Comparison of ENCODE assay signal across 8 mouse cellular contexts in the genomic region with DNA sequence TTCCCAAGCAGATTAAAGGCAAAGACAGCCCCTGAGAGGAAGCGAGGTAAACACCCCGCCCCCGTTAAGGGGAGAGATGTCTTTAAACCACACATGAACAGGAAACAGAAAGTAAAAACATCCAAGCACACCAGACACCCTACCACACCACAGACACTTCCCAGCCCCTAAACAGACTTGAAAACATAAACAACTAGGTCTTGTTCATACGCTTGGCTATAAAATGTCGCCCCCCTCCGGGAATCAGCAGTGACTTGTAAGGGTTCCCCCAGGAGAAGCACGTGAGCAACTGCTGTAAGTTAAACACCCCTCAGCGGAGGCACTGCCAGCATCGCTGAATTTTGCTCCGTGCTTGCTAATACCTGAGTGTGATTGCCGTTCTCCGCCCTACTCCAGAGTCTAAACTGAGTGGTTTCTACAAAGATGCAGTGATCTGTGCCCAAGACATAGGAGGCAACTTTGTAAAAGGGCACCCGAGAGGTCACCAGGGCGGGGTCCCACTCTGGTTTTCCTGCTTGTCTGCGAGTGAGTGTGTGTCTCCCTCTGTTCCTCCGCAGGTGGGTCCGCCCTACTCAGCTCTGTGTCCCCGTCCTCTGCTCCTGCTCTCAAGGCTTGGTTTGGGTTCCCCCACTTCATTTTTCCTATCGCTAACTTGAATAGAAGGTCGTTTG. TPM values are rescaled to one million over a fixed set of nuclear protein-coding genes. Genes with fewer than 3 reads are reported as not detected.
DNase-seq lines count a peak whose midpoint lies in the region; ATAC-seq and TF ChIP-seq lines count a peak whose summit lies in the region.

No protein-coding gene starts in this region.

- peak; percentile 64 for ATAC-seq in common myeloid progenitor, adult 5-6 weeks (replicated peaks; ENCODE audit: low read depth, poor library complexity, severe bottlenecking)
- ATAC-seq in hindbrain, postnatal 0 days: 0 out of 2 replicates have a peak, but pooled peaks have one; percentile 27
- 0 out of 2 replicates have a peak, but pooled peaks have one; percentile 35 for ATAC-seq in limb, embryonic 15.5 days (ENCODE audit: insufficient number of reproducible peaks, low FRiP score, low TSS enrichment, low read depth)
- ATAC-seq in midbrain, embryonic 14.5 days (ENCODE audit: low FRiP score, low TSS enrichment): no peak

- peak; percentile 35 for DNase-seq in layer of hippocampus, adult 11-12 months (ENCODE audit: low spot score)
- no peak for DNase-seq in layer of hippocampus, adult 9-10 months (ENCODE audit: low spot score)
- DNase-seq in gastrocnemius, postnatal 10 days: peak; percentile 31
- peak; percentile 47 for DNase-seq in hindbrain, postnatal 0 days (ENCODE audit: low spot score)
- peak; percentile 62 for DNase-seq in midbrain, embryonic 14.5 days
- peak; percentile 37 to 46 for DNase-seq in spleen, postnatal 14 days (ENCODE audit: low spot score in 2 of 2)

- no peaks in the 10 kb centered on the region for H3K36me3 ChIP-seq in hindbrain, postnatal 0 days (ENCODE audit: insufficient read depth, low read length)
- no peaks in the 10 kb centered on the region for H3K36me3 ChIP-seq in limb, embryonic 15.5 days
- no peaks in the 10 kb centered on the region for H3K36me3 ChIP-seq in midbrain, embryonic 14.5 days (ENCODE audit: control insufficient read depth, insufficient read depth, low read length)

- peak overlapping the region; percentile 86 for H3K4me2 ChIP-seq in hindbrain, postnatal 0 days (ENCODE audit: low read depth, low read length)
- peak overlapping the region; percentile 89 for H3K4me2 ChIP-seq in limb, embryonic 15.5 days
- H3K4me2 ChIP-seq in midbrain, embryonic 14.5 days (ENCODE audit: low read length): peak overlapping the region; percentile 53

- no peaks in the 10 kb centered on the region for H3K9me3 ChIP-seq in hindbrain, postnatal 0 days (ENCODE audit: low read length)
- H3K9me3 ChIP-seq in limb, embryonic 15.5 days: no peaks in the 10 kb centered on the region
- no peaks in the 10 kb centered on the region for H3K9me3 ChIP-seq in midbrain, embryonic 14.5 days (ENCODE audit: control insufficient read depth, low read length)

- peaks cover 7% of the 10 kb centered on the region; the same call in 1 of the 2 replicates for H3K4me1 ChIP-seq in hindbrain, postnatal 0 days (ENCODE audit: insufficient read depth, low read length)
- H3K4me1 ChIP-seq in limb, embryonic 15.5 days: peaks cover 14% of the 10 kb centered on the region
- peaks cover 7% of the 10 kb centered on the region; the same call in 1 of the 2 replicates for H3K4me1 ChIP-seq in midbrain, embryonic 14.5 days (ENCODE audit: control insufficient read depth, insufficient read depth, low read length)

- peak overlapping the region; percentile 16; the same call in 1 of the 2 replicates for H3K27ac ChIP-seq in hindbrain, postnatal 0 days
- no peak overlapping the region; the same call in 1 of the 2 replicates for H3K27ac ChIP-seq in limb, embryonic 15.5 days
- no peak overlapping the region for H3K27ac ChIP-seq in midbrain, embryonic 14.5 days (replicated peaks; ENCODE audit: low read depth, low read length)

- under 1% methylated on average over 20 of the region's 20 CpGs for WGBS in hindbrain, postnatal 0 days
- 1% methylated on average over 20 of the region's 20 CpGs for WGBS in limb, embryonic 15.5 days
- under 1% methylated on average over 20 of the region's 20 CpGs for WGBS in midbrain, embryonic 14.5 days

- H3K9ac ChIP-seq in hindbrain, postnatal 0 days (replicated peaks; ENCODE audit: low read length): peak overlapping the region; percentile 44
- peak overlapping the region; percentile 37 for H3K9ac ChIP-seq in limb, embryonic 15.5 days
- H3K9ac ChIP-seq in midbrain, embryonic 14.5 days (replicated peaks; ENCODE audit: low read length): peak overlapping the region; percentile 27; the same call in 1 of the 2 replicates

- TF ChIP-seq CTCF in hindbrain, postnatal 0 days (IDR thresholded peaks at IDR 0.05; ENCODE audit: low read depth): no peak

- no peaks in the 10 kb centered on the region for H3K27me3 ChIP-seq in hindbrain, postnatal 0 days (ENCODE audit: insufficient read depth, low read length)
- no peaks in the 10 kb centered on the region for H3K27me3 ChIP-seq in limb, embryonic 15.5 days
- 0 out of 2 replicates have a peak, but pooled peaks cover 3% of the 10 kb centered on the region for H3K27me3 ChIP-seq in midbrain, embryonic 14.5 days (ENCODE audit: control insufficient read depth, insufficient read depth, low read length)

- H3K4me3 ChIP-seq in hindbrain, postnatal 0 days (ENCODE audit: low read length): peak overlapping the region; percentile 41
- H3K4me3 ChIP-seq in limb, embryonic 15.5 days: peak overlapping the region; percentile 50
- peak overlapping the region; percentile 28 for H3K4me3 ChIP-seq in midbrain, embryonic 14.5 days (replicated peaks; ENCODE audit: low read depth, low read length)

RNA-seq across cellular contexts. Expression of a gene that starts 8.2 kb away (rescaled TPM):
- 155 and 190 TPM in 2 replicates for total RNA-seq in common myeloid progenitor, adult 5-6 weeks (2017)
- 10 to 100 TPM; 34.1 to 43.8 TPM for total RNA-seq in gastrocnemius, postnatal 10 days (2021)
- total RNA-seq in hindbrain, postnatal 0 days (2014; rRNA removed): 88.6 and 103 TPM in 2 replicates
- polyA plus RNA-seq in hindbrain, postnatal 0 days (2015; fragmentation: Nextera tagmentation; extraction: Ambion mirVana): 10.3 and 10.6 TPM in 2 replicates
- polyA plus RNA-seq in limb, embryonic 15.5 days (2015; fragmentation: Nextera tagmentation; extraction: Ambion mirVana): 15.7 and 19.4 TPM in 2 replicates
- 30.2 and 30.4 TPM in 2 replicates for polyA plus RNA-seq in midbrain, embryonic 14.5 days (2014; fragmentation: Nextera tagmentation; extraction: Ambion mirVana)
